Mouse (Mus musculus): ENCODE measurements around the gene Acbd4.

Acbd4 gene

GRCm38 (mm10) chr11:103093306-103093705 is 8.2 kb upstream of the Acbd4 start:
- DNase-seq = peak; percentile 91

GRCm38 (mm10) chr11:103093862-103094833 is 7.3 kb upstream of the Acbd4 start:
- DNase-seq = peak; percentile 97

DNA sequence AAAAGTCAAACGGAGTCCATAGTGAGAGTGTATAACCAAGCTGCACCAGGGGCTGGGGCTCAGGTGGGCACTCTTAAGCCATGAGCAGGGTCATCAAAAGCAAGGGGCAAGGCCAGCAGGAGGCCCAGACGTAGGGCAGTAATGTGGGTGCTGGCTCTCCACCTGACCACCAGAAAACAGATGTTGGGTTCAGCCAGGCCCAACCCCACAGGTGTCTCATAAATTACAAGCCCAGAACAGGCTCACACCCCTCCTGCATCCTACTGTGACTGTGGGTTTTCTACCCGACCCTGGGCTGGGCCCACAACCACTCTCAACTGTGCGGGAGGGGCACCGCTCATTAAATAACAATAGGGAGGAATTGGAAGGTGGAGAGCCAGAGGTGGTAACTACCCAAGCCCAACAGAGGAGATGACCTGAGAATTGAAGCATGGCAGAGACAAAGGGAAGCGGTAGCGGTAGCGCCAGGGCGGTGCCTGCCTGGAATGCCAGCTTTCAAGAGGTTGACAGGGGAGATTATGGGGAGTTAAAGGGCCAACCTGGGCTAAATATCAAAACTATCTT is 6.3 kb upstream of the Acbd4 start:
- peak; percentile 93 for DNase-seq

DNA sequence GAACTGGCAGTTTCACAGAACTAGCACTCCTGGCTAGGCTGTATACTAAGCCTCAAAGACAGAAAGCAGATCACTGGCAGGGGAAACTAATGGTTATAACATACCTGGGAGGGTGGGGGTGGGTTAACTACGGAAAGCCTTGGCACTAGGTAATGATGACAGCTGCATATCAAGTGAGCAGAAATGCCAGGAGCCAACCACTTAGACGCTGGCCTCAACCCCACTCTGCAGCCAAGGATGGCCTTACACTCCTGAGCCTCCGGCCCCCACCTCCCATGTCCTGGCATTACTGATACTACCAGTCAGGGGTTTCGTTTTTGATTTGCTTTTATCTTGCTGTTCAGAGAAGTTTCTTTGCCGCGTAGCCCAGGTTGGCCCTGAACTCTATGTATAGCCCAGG is 5.7 kb upstream of the Acbd4 start:
- DNase-seq = peak; percentile 89

DNA sequence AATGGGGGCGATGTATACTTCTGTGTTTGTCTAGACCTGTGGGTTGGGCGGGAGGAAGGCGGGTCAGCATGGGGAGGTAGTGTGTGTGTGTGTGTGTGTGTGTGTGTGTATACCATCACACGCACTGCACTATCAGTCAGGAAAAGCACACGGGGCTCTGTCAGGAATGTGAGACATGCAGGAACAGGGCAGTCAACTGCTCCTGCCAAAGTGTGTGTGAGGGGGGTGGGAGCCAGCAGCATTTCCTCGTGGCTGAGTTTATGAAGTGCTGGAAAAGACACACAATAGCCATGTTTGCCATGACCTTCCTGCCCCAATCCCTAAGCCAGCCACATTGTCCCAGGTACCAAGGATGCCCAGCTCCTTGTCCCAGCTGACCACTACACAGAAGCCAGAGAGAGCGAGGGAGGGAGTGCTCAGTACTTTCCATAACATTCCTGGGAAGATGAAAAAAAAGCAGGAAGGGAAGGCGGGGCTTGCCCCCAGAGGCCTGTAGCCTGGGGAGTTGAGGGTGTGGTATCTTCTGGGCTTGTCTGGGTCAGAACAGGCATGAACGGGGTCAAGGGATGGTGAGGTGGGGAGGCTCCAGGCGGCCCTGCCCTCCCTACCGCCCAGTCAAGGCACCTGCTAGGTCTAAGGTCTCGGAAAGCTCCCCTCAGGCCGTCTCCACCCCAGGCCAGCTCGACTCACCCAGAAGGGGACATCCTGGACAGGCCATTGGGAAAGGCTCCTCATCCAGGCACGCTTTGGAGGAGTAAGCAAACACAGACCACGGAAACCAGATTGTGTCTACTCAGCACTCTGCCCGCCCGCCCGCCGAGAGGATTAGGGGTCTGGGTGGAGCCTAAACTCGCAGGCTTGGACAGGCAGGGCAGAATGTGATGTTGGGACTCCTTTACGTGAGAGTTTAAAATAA is 4.2 kb upstream of the Acbd4 start:
- peak; percentile 97 for DNase-seq

GRCm38 (mm10) chr11:103098531-103099190 is 2.8 kb upstream of the Acbd4 start:
- peak; percentile 94 for DNase-seq

GRCm38 (mm10) chr11:103099352-103099940 is 2.0 kb upstream of the Acbd4 start:
- DNase-seq = peak; percentile 93

DNA sequence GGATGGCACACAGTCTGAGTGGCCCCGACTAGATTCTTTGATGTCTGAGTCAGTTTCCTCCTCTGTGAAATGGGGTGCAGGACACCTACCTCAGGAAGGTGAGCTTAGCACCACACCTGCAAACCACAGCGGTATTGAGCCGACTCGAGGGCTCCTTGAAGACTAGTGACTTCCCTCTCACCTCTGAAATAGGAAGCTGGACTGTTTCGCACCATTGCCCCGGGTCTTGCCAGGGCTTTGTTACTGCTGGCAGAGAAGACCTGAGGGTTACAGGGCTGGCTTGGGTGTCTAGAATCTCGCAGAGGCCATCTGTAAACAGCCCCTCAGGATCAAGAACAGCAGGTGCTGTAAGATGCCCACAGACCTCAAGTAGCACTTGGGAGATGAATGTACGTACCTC is 1.1 kb upstream of the Acbd4 start:
- DNase-seq = peak; percentile 92

DNA sequence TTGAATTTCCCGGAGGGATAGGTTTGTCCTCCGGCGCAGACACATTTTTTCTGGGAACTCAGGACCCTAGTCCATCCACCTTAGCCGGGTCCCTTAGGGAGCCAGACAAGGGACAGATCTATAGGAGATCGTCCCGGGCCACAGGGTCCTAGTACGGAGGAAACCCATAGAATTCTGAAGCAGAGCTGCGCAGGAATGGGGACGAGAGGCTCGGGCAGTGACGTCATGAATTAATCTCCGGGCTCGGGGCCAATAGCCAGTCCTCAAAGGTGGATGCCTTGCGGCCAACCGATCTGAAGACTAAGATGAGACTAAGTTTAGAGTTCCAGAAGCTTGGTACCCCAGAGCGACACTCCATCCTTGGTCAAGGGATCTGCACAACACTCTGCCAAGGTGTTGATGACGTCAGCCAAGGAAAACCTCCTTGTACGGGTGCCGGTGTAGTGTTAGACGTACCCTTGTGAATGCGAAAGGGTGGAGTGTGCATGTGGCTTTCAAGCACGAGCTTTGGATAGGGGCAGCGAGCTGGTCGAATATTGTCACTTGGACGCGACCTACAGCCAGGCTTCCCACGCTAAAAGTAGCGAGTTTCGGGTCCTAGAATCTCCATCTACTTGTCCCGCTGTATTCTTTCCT is 502 bp downstream of the Acbd4 start:
- DNase-seq = peak; percentile 98

DNA sequence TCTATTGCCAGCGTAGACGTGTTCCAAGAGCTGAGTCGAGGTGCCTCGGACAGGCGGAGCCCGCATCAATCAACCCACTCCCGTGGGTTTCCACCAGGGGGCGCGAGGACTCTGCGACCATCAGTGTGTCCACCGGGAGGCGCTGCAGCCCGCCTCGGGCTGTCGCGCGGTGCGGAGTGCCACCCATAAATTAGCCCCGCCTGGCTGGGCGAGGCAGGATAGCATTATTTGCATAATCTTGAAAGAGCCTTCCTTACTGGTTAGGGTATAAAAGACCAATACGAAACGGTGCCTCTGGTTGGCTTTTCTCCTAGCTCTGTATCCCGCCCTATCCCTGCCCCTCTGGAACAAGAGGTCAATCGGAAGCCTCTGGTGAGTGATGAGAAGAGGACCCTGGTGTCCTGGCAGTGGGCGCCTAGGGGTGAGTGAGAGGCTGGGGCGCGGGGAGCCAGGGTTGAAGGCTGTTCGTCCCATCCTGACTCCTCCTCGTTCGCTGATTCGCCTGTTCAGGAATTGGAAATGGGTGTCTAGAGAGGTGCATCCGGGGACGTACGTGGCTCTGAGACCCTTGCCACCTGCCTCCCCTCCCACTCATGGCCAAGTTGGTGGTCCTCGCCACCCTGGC is 1.4 kb downstream of the Acbd4 start:
- peak; percentile 100 for DNase-seq

GRCm38 (mm10) chr11:103103621-103104020 is 2.1 kb downstream of the Acbd4 start:
- DNase-seq = peak; percentile 92

- DNase-seq = peak; percentile 94
Measured at GRCm38 (mm10) chr11:103104469-103104868, 3.0 kb downstream of the Acbd4 start.

DNA sequence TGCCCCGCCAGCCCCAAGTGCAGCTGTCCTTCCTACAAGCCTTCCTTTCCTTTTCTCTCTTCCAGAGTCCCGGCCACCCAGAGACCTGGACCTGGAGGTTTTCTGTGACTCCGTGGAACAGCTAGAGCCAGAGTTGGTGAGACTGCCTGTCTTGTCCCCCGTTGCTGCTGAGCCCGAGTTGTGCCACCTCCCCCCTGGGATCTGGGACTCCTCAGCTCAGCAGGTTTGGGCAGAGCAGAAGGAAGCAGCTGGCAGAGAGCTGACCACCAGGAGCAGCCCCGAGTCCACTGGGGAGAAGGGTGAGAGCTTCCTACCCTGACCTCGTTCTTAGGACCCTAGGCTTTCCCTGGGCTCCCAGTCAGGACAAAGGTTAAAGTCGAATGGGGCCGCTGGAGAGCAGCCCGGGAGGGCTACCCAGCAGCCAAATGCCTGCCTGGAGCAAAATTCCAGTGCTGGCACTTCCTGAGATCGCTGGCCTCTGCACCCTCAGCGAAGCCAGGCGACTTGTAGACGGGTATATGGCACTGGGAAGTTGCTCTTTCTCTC is 3.8 kb downstream of the Acbd4 start:
- peak; percentile 92 for DNase-seq

GRCm38 (mm10) chr11:103105810-103106209 is 4.3 kb downstream of the Acbd4 start:
- DNase-seq = peak; percentile 88

DNA sequence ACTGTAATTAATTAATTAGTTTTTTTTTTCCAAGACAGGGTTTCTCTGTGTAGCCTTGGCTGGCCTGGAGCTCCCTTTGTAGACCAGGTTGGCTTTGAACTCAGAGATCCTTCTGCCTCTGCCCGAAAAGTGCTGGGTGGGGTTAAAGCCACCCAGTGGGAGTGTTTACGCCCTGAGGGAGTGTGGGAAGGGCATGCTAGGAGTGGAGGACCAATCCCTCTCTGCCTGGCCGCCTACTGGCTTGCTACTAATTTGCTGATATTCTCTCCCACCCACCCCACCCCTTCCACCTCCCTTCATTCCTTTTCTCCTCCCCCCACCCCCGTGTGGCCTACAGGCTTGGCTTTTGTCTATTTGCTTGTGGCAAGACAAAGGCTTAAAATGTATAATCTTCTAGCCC is 4.9 kb downstream of the Acbd4 start:
- DNase-seq = peak; percentile 90

DNA sequence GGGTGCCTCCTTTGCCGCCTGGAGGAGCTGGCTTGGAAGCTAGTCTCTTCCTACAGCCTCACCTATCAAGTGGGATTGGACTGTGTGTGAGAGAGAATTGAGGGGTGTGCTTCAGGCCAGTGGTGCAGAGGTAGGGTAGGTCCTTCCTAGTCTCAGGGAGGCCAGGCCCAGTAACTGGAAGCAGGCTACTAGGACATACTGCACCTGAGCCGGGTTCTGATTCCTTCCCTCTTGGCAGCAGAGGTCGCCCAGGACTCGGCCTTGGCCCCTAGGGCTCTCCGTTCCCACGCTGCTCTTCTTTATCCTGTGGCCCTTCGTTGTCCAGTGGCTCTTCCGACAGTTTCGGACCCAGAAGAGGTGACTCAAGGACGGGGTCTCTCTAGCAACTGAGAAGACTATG is 9.8 kb downstream of the Acbd4 start:
- peak; percentile 95 for DNase-seq

- peak; percentile 99 for DNase-seq
Measured at GRCm38 (mm10) chr11:103111881-103112551, 10.5 kb downstream of the Acbd4 start.

DNA sequence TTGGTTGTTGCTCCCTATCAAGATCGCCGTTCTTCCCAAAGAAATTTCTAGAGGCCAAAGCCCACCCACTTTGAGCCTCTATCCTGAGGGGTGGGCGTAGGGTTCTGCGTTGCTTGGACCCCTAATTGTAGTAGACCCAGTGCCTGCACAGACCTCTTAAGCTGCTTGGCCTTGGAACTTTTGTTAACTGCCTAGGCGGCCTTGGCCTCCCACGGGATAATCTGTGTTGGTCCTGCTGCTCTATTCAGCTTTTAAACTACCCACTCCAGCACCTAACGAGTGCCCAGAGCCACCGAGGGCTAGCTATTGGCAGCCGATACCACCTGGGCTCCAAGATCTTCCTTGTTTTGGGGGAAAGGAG is 11.1 kb downstream of the Acbd4 start:
- DNase-seq = peak; percentile 95

- DNase-seq = peak; percentile 94
Measured at GRCm38 (mm10) chr11:103113005-103113404, 11.5 kb downstream of the Acbd4 start.

DNA sequence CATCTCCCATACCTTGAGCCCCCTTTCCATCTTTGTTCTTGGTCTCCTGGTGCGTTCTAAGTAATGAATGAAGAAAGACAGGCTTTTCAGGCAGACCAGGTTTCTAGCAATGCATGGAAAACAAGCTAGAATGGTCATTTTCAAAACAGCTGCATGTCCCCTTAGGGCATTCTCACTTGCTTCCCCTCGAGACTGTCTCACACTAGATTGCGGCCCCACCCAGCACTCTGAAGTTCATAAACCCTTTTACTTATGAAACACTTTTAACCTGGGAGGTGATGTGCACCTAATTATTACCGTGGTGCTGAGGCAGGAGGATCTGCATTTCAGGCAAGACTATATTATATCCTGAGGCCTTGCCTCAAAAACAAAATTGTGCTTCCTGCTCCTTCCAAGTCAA is 12.3 kb downstream of the Acbd4 start:
- DNase-seq = peak; percentile 87
